In genomic region chr1:84860360-84861254, GRCm38 (mm10) we compare ENCODE assay signal across 23 mouse cellular contexts. TPM values are rescaled to one million over a fixed set of nuclear protein-coding genes. Genes with fewer than 3 reads are reported as not detected.
DNase-seq lines count a peak whose midpoint lies in the region; ATAC-seq and TF ChIP-seq lines count a peak whose summit lies in the region.
"Had no signal": no experiment of that assay in that cellular context is flagged by ENCODE, and none has a peak within 500 bp of the region (broad histone marks: within the 10 kb centered on the region; RNA-seq: fewer than 3 reads in every experiment).

No protein-coding gene starts in this region.

- ATAC-seq in lung, embryonic 14.5 days (ENCODE audit: insufficient read depth), result no peak
- peak; percentile 79 for ATAC-seq in liver, embryonic 12.5 days
- ATAC-seq in megakaryocyte-erythroid progenitor cell, adult 5-6 weeks (replicated peaks; ENCODE audit: low FRiP score, low TSS enrichment, poor library complexity, severe bottlenecking), result peak; percentile 96
- ATAC-seq: CD4-positive, CD25-positive, alpha-beta regulatory T cell, adult 4 months; midbrain, embryonic 16.5 days; Patski had no signal

- no peak overlapping the region for H3K4me2 ChIP-seq in lung, embryonic 14.5 days
- 0 out of 2 replicates have a peak overlapping the region, but pooled peaks have one; percentile 21 for H3K4me2 ChIP-seq in liver, embryonic 12.5 days
- H3K4me2 ChIP-seq: forebrain, embryonic 12.5 days; limb, embryonic 15.5 days; neural tube, embryonic 15.5 days had no signal

- H3K9me3 ChIP-seq in lung, embryonic 14.5 days (ENCODE audit: low read depth, low read length), result no peaks in the 10 kb centered on the region
- H3K9me3 ChIP-seq in MEL (replicated peaks; ENCODE audit: insufficient read depth, low read length), result no peaks in the 10 kb centered on the region
- H3K9me3 ChIP-seq in liver, embryonic 12.5 days (replicated peaks), result no peaks in the 10 kb centered on the region
- H3K9me3 ChIP-seq: forebrain, embryonic 12.5 days; heart, embryonic 10.5 days; hindbrain, embryonic 10.5 days; limb, embryonic 15.5 days; neural tube, embryonic 15.5 days had no signal

- H3K27ac ChIP-seq in lung, embryonic 14.5 days (ENCODE audit: low read depth), result no peak overlapping the region
- no peak overlapping the region for H3K27ac ChIP-seq in MEL (ENCODE audit: control insufficient read depth, low read depth, low read length)
- peak overlapping the region; percentile 32; the same call in 1 of the 2 replicates for H3K27ac ChIP-seq in liver, embryonic 12.5 days
- H3K27ac ChIP-seq: forebrain, embryonic 12.5 days; heart, embryonic 10.5 days; hindbrain, embryonic 10.5 days; limb, embryonic 15.5 days; neural tube, embryonic 15.5 days had no signal

- no peak overlapping the region for H3K4me3 ChIP-seq in lung, embryonic 14.5 days (ENCODE audit: low read depth, low read length)
- H3K4me3 ChIP-seq in MEL (ENCODE audit: control insufficient read depth in 1 of 2, insufficient read depth in 1 of 2, low read depth in 2 of 2, low read length in 2 of 2), result no peak overlapping the region
- no peak overlapping the region for H3K4me3 ChIP-seq in liver, embryonic 12.5 days
- H3K4me3 ChIP-seq: forebrain, embryonic 12.5 days; heart, embryonic 10.5 days; hindbrain, embryonic 10.5 days; limb, embryonic 15.5 days; neural tube, embryonic 15.5 days had no signal

- TF ChIP-seq POLR2A in MEL (IDR thresholded peaks at IDR 0.05; ENCODE audit: control insufficient read depth in 1 of 2, insufficient read depth in 1 of 2, low read depth in 1 of 2, low read length in 2 of 2, poor library complexity in 1 of 2), result no peak

- H3K4me1 ChIP-seq in lung, embryonic 14.5 days (ENCODE audit: insufficient read depth), result no peaks in the 10 kb centered on the region
- peaks cover 3 to 9% of the 10 kb centered on the region in 2 experiments; a peak in 3 of 4 replicates for H3K4me1 ChIP-seq in MEL (ENCODE audit: control insufficient read depth in 1 of 2, insufficient read depth in 2 of 2, low read length in 2 of 2)
- H3K4me1 ChIP-seq in liver, embryonic 12.5 days, result peaks cover 18% of the 10 kb centered on the region
- H3K4me1 ChIP-seq: forebrain, embryonic 12.5 days; hindbrain, embryonic 10.5 days; limb, embryonic 15.5 days; neural tube, embryonic 15.5 days had no signal

- no peak for TF ChIP-seq RAD21 in MEL (IDR thresholded peaks at IDR 0.05; ENCODE audit: low read depth, low read length)

- H3K79me2 ChIP-seq in MEL (ENCODE audit: control insufficient read depth, insufficient read depth, low read length, poor library complexity), result no peaks in the 10 kb centered on the region

- no peaks in the 10 kb centered on the region for H3K27me3 ChIP-seq in lung, embryonic 14.5 days (ENCODE audit: insufficient read depth, low read length)
- H3K27me3 ChIP-seq in MEL (ENCODE audit: control insufficient read depth in 1 of 2, insufficient read depth in 2 of 2, low read length in 2 of 2), result no peaks in the 10 kb centered on the region
- no peaks in the 10 kb centered on the region for H3K27me3 ChIP-seq in liver, embryonic 12.5 days (replicated peaks)
- H3K27me3 ChIP-seq: forebrain, embryonic 12.5 days; limb, embryonic 15.5 days; neural tube, embryonic 15.5 days; Patski had no signal

- H3K9ac ChIP-seq in lung, embryonic 14.5 days, result no peak overlapping the region
- H3K9ac ChIP-seq in MEL (ENCODE audit: control insufficient read depth, low read depth, low read length, poor library complexity, severe bottlenecking), result no peak overlapping the region
- H3K9ac ChIP-seq in liver, embryonic 12.5 days, result no peak overlapping the region
- H3K9ac ChIP-seq: forebrain, embryonic 12.5 days; limb, embryonic 15.5 days; neural tube, embryonic 15.5 days had no signal

- no peak for TF ChIP-seq CTCF in lung, embryonic 14.5 days (IDR thresholded peaks at IDR 0.05; ENCODE audit: low read depth)
- no peak for TF ChIP-seq CTCF in MEL (IDR thresholded peaks at IDR 0.05 in 2 of 3, conservative IDR thresholded peaks at IDR 0.05 in 1 of 3; ENCODE audit: control insufficient read depth in 1 of 3, insufficient read depth in 1 of 3, low read depth in 2 of 3, low read length in 3 of 3, poor library complexity in 1 of 3, severe bottlenecking in 1 of 3)

- WGBS in lung, embryonic 14.5 days, result 63% methylated on average over 10 of the region's 10 CpGs
- WGBS in liver, embryonic 12.5 days (ENCODE audit: insufficient replicate concordance), result 57% methylated on average over 10 of the region's 10 CpGs

- TF ChIP-seq EP300 in MEL (IDR thresholded peaks at IDR 0.05; ENCODE audit: low read depth in 1 of 2, low read length in 2 of 2), result peak; percentile 83

- peak; percentile 15 for DNase-seq in lung, embryonic 14.5 days
- no peak for DNase-seq in lung, postnatal 4 days
- DNase-seq in MEL (ENCODE audit: low read depth, low spot score), result peak; percentile 59
- no peak for DNase-seq in adrenal gland, postnatal 25 days
- DNase-seq in lung, postnatal 25 days (ENCODE audit: low spot score), result no peak
- no peak for DNase-seq in adrenal gland, postnatal 14 days
- DNase-seq: cerebellum, adult 18-20 months; cerebellum, postnatal 25 days; kidney, adult 2 months; kidney, postnatal 10 days; layer of hippocampus, postnatal 36 days; lung, postnatal 10 days; thymus, postnatal 36 days had no signal

- H3K36me3 ChIP-seq in lung, embryonic 14.5 days (ENCODE audit: insufficient read depth), result no peaks in the 10 kb centered on the region
- peaks cover 0 to 5% of the 10 kb centered on the region in 2 experiments; a peak in 2 of 4 replicates for H3K36me3 ChIP-seq in MEL (ENCODE audit: control insufficient read depth in 1 of 2, insufficient read depth in 2 of 2, low read length in 2 of 2)
- no peaks in the 10 kb centered on the region for H3K36me3 ChIP-seq in liver, embryonic 12.5 days
- H3K36me3 ChIP-seq: forebrain, embryonic 12.5 days; heart, embryonic 10.5 days; hindbrain, embryonic 10.5 days; limb, embryonic 15.5 days; neural tube, embryonic 15.5 days had no signal

TF ChIP-seq in MEL, 35 proteins besides CTCF, POLR2A, EP300 and RAD21:
- TF ChIP-seq RCOR1 (IDR thresholded peaks at IDR 0.05; ENCODE audit: low read depth, low read length) (peak; percentile 83), ZKSCAN1 (IDR thresholded peaks at IDR 0.05; ENCODE audit: low read depth, low read length) (no peak), MYB (IDR thresholded peaks at IDR 0.05; ENCODE audit: low read depth, low read length) (0 out of 2 replicates have a peak, but pooled peaks have one; percentile 29), TCF12 (IDR thresholded peaks at IDR 0.05; ENCODE audit: low read depth, low read length) (peak; percentile 69), GATA1 (IDR thresholded peaks at IDR 0.05; ENCODE audit: low read depth, low read length) (peak; percentile 74)

RNA-seq across cellular contexts. Expression of gene Trip12, which starts 20.3 kb away (rescaled TPM):
- polyA plus RNA-seq in lung, embryonic 14.5 days (2014; fragmentation: Nextera tagmentation; extraction: Ambion mirVana), result 69.5 and 75.7 TPM in 2 replicates
- 94.3 and 116 TPM in 2 replicates for total RNA-seq in MEL (2012; rRNA removed)
- polyA plus RNA-seq in MEL (2012; ENCODE audit: insufficient read depth in 1 of 2, insufficient read length in 2 of 2, low read depth in 1 of 2, low replicate concordance in 2 of 2, missing spikeins in 1 of 2), result 100 to 1,000 TPM; 133 to 134 TPM
- 53.6 and 57.9 TPM in 2 replicates for polyA plus RNA-seq in liver, embryonic 12.5 days (2016; fragmentation: Nextera tagmentation; extraction: Ambion mirVana)
- total RNA-seq in megakaryocyte-erythroid progenitor cell, adult 5-6 weeks (2014; fragmentation: Nextera tagmentation), result 180 and 213 TPM in 2 replicates
- total RNA-seq in megakaryocyte-erythroid progenitor cell, adult 5-6 weeks (2017), result 284 and 335 TPM in 2 replicates
- total RNA-seq in adrenal gland, postnatal 25 days (2021), result 241 and 288 TPM in 2 replicates
- 224 and 225 TPM in 2 replicates for total RNA-seq in adrenal gland, postnatal 14 days (2021)

RNA-seq across cellular contexts. Expression of gene Fbxo36, which starts 21.0 kb away (rescaled TPM):
- polyA plus RNA-seq in lung, embryonic 14.5 days (2014; fragmentation: Nextera tagmentation; extraction: Ambion mirVana), result 9.4 and 11.3 TPM in 2 replicates
- 1.4 and 2.5 TPM in 2 replicates for total RNA-seq in MEL (2012; rRNA removed)
- polyA plus RNA-seq in MEL (2012; ENCODE audit: insufficient read depth in 1 of 2, insufficient read length in 2 of 2, low read depth in 1 of 2, low replicate concordance in 2 of 2, missing spikeins in 1 of 2), result 1 to 10 TPM in 1 of 2 experiments, not detected in 1; 2.9 TPM
- 8.5 and 9.8 TPM in 2 replicates for polyA plus RNA-seq in liver, embryonic 12.5 days (2016; fragmentation: Nextera tagmentation; extraction: Ambion mirVana)
- total RNA-seq in megakaryocyte-erythroid progenitor cell, adult 5-6 weeks (2014; fragmentation: Nextera tagmentation), result 9.3 and 11.9 TPM in 2 replicates
- total RNA-seq in megakaryocyte-erythroid progenitor cell, adult 5-6 weeks (2017), result 6.2 and 6.7 TPM in 2 replicates
- 9.8 and 13.5 TPM in 2 replicates for total RNA-seq in adrenal gland, postnatal 25 days (2021)
- total RNA-seq in adrenal gland, postnatal 14 days (2021), result 6.4 and 7.8 TPM in 2 replicates

Comparison
In these comparisons a context has a peak if more than half of its experiments do, and no peak if none do; other contexts are left out.
1. DNase-seq: peak in lung, embryonic 14.5 days (single experiment) and MEL (single experiment); none in lung, postnatal 4 days (0 of 2), adrenal gland, postnatal 25 days (single experiment), lung, postnatal 25 days (single experiment) and adrenal gland, postnatal 14 days (single experiment).